Mouse (Mus musculus) myocyte (in vitro differentiated cells): ENCODE measurements around the gene Hhex.

Experiments
- MYOG ChIP-seq, 3 experiments: IDR thresholded peaks; one replicate each; pipeline ENCODE4 v1.6.1; 2011; ENCODE audit warnings: control low read depth in 2 of 3, low read depth in 2 of 3, mild to moderate bottlenecking in 2 of 3; ENCODE audit not compliant: insufficient read length in 2 of 3, control insufficient read depth in 1 of 3, insufficient read depth in 1 of 3
- POLR2A ChIP-seq: IDR thresholded peaks from one replicate; pipeline ENCODE4 v1.6.1; 2011; ENCODE audit warnings: low read depth, mild to moderate bottlenecking, control low read depth, moderate library complexity; ENCODE audit not compliant: insufficient read length
- POLR2AphosphoS2 ChIP-seq: IDR thresholded peaks from one replicate; pipeline ENCODE4 v1.6.1; 2011; ENCODE audit warnings: low read depth, control low read depth; ENCODE audit not compliant: insufficient read length
- USF1 ChIP-seq: IDR thresholded peaks from one replicate; pipeline ENCODE4 v1.6.1; 2011; ENCODE audit warnings: low read depth, mild to moderate bottlenecking, control low read depth, moderate library complexity

DNA sequence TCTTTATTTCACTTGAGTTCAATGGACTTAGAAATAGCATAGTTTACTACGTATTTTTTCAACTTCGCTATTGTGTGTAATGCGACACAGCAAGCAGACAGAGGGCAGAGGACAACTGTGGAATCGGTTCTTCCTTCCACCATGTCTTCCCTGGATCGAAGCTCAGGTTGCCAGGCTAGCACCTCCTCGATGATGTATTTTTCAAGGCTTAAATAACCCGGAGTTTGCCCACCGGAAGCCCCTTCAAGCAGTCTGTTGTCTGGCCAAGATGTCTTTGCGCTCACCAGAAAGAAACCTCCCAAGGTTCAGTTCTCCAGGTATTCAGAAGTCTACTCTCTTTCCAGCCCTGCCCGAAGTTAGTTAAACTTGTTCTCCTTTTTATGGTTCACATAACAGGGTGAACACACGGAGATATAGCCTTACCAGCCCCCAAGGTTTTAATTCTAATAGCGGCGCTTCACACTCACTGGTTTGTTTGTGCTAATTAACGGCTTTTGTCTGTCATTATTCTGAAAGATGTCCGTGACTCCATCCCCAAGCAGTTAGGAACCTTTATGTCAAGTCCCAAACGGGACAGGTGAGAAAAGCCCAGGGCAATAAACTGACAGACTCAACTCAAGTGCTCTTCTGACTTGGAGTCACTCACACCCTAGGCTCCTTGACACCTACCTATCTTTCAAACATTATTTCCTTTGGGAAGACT is 1.6 kb upstream of the Hhex start:
- no peak for TF ChIP-seq POLR2A
- TF ChIP-seq MYOG (IDR thresholded peaks at IDR 0.05; ENCODE audit: control insufficient read depth in 1 of 3, insufficient read depth in 1 of 3, insufficient read length in 2 of 3, low read depth in 2 of 3), result no peak
- no peak for TF ChIP-seq USF1
- no peak for TF ChIP-seq POLR2AphosphoS2
